Mouse (Mus musculus): ENCODE data around the gene Ciita. TPM values are rescaled to one million over a fixed set of nuclear protein-coding genes. Genes with fewer than 3 reads are reported as not detected.

Gene Ciita
- polyA plus RNA-seq, 1 experiment from 2014 or later, result 0.49 TPM

DNA sequence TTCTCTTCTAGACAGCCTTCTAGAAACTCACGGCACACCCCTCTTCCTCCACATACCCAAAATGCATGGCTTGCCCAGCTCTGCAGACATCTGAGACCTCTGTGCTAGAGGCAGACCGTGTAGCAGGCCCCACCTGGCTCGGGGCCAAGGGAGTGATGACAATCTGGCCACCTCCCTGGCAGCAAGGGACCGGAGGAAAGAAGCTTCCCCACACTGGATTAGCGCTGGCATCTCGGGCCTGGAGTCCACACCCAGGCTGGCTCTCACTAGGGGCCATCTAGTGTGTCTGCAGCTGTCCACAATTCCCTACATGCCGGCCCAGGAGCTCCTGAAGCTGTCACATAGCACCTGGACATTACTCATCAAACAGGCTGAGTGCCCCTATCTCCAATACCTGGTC is 54.7 kb downstream of the Ciita start:
- Histone ChIP-seq H3K9ac (ENCODE audit: low read length) (no peak overlapping the region), H3K4me2 (ENCODE audit: low read depth, low read length) (no peak overlapping the region), H3K36me3 (ENCODE audit: control insufficient read depth, insufficient read depth, low read length) (0 out of 2 replicates have a peak, but pooled peaks cover 4% of the 10 kb centered on the region), H3K27me3 (ENCODE audit: control insufficient read depth, insufficient read depth, low read length) (no peaks in the 10 kb centered on the region), H3K9me3 (replicated peaks; ENCODE audit: control insufficient read depth, low read length) (no peaks in the 10 kb centered on the region), H3K4me3 (replicated peaks; ENCODE audit: low read length) (no peak overlapping the region), H3K4me1 (ENCODE audit: control insufficient read depth, insufficient read depth, low read length) (peaks cover 7% of the 10 kb centered on the region; the same call in 1 of the 2 replicates), H3K27ac (ENCODE audit: low read length) (no peak overlapping the region)
- no peak for ATAC-seq (ENCODE audit: insufficient read depth, low FRiP score)
- WGBS, result 69% methylated on average over 7 of the region's 7 CpGs

DNA sequence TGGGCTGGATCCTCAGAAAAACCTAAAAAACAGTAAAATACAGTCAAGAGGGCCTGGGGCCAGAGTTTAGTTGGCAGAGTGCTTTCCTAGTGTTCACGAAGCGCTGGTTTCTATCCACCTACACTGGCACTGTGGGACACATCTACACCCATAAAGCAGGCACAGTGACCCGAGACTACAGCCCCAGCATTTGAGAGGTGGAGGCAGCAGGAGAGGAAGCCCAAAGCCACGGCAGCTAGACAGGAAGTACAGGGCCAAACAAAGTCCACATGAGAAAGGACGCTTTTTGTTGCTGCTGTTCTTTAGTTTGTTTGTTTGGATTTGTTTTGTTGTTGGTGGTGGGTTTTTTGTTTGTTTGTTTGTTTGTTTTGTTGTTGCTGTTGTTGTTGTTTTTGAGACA is 56.5 kb downstream of the Ciita start:
- Histone ChIP-seq H3K4me3 (replicated peaks; ENCODE audit: low read length) (no peak overlapping the region), H3K4me1 (ENCODE audit: control insufficient read depth, insufficient read depth, low read length) (peaks cover 24% of the 10 kb centered on the region), H3K27me3 (ENCODE audit: control insufficient read depth, insufficient read depth, low read length) (no peaks in the 10 kb centered on the region), H3K36me3 (ENCODE audit: control insufficient read depth, insufficient read depth, low read length) (no peaks in the 10 kb centered on the region), H3K27ac (ENCODE audit: low read length) (no peak overlapping the region), H3K4me2 (ENCODE audit: low read depth, low read length) (no peak overlapping the region), H3K9ac (ENCODE audit: low read length) (no peak overlapping the region), H3K9me3 (replicated peaks; ENCODE audit: control insufficient read depth, low read length) (no peaks in the 10 kb centered on the region)
- no peak for ATAC-seq (ENCODE audit: insufficient read depth, low FRiP score)
- WGBS, result 71% methylated on average over 5 of the region's 5 CpGs

DNA sequence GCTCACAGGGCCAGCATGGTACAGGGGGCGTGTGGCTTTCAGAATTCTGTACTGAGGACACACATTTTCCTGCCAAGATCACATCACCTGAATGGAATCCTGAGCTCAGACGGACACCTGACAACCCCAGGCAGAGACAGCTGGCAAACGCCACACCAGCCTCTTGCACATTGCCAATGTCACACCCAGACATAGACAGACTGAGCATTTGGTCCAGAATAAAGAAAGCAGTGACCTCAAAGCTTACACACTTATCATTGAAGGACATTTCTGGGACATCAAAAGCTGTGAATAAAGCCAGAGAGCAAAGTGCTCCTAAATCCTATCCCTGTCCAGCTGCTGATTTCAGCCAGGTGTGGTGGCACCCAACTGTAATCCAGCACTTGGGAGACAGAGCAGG is 57.1 kb downstream of the Ciita start:
- H3K27ac ChIP-seq (ENCODE audit: low read length), result no peak overlapping the region
- H3K4me2 ChIP-seq (ENCODE audit: low read depth, low read length), result no peak overlapping the region
- no peaks in the 10 kb centered on the region for H3K9me3 ChIP-seq (replicated peaks; ENCODE audit: control insufficient read depth, low read length)
- ATAC-seq (ENCODE audit: insufficient read depth, low FRiP score), result no peak
- H3K4me3 ChIP-seq (replicated peaks; ENCODE audit: low read length), result no peak overlapping the region
- H3K4me1 ChIP-seq (ENCODE audit: control insufficient read depth, insufficient read depth, low read length), result peaks cover 27% of the 10 kb centered on the region
- no peaks in the 10 kb centered on the region for H3K27me3 ChIP-seq (ENCODE audit: control insufficient read depth, insufficient read depth, low read length)
- H3K36me3 ChIP-seq (ENCODE audit: control insufficient read depth, insufficient read depth, low read length), result no peaks in the 10 kb centered on the region
- 74% methylated on average over 3 of the region's 3 CpGs for WGBS
- H3K9ac ChIP-seq (ENCODE audit: low read length), result no peak overlapping the region

DNA sequence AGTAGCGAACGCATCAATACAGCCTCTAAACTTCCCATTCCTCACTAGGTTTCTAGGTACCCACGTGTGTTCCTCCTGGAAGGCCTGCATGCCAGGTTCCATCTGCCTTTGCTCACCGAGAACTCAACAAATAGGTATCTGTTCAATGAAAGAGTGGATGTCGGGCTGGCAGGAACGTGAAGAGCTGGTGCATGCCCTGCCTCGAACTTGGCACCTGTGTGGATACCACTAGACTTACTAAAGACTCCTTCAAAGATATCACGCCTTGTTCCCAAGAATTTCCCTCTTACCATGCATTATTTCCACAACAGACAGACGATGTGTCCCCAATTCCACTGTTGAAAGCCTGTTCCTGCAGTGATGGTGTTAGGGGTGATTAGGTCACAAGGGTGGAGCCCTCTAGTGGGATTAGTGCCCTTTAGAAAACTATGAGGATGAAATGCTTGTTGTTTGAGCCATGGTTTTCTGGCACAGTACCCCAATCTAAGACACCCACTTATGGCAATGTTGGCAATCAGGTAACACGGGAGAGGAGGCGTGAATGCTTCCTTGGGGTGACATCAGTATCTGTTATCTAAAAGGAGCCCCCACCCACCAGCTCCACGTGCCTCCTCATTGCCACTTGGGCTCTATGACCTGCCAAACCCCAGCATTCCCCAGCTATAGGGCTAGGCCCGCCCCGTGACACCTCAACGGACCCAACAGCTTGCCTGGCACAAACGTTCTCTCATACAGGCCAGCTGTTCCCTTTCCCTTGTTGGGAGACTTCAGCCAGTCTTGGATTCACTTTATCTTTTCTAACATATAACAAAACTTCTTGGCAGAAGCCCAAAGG is 61.1 kb downstream of the Ciita start:
- no peak for ATAC-seq (ENCODE audit: insufficient read depth, low FRiP score)
- 57% methylated on average over 16 of the region's 16 CpGs for WGBS
- Histone ChIP-seq H3K27me3 (ENCODE audit: control insufficient read depth, insufficient read depth, low read length) (no peaks in the 10 kb centered on the region), H3K9ac (ENCODE audit: low read length) (peak overlapping the region; percentile 89), H3K9me3 (replicated peaks; ENCODE audit: control insufficient read depth, low read length) (no peaks in the 10 kb centered on the region), H3K27ac (ENCODE audit: low read length) (peak overlapping the region; percentile 84), H3K4me1 (ENCODE audit: control insufficient read depth, insufficient read depth, low read length) (peaks cover 33% of the 10 kb centered on the region), H3K4me3 (replicated peaks; ENCODE audit: low read length) (peak overlapping the region; percentile 74), H3K4me2 (ENCODE audit: low read depth, low read length) (peak overlapping the region; percentile 77), H3K36me3 (ENCODE audit: control insufficient read depth, insufficient read depth, low read length) (no peaks in the 10 kb centered on the region)

DNA sequence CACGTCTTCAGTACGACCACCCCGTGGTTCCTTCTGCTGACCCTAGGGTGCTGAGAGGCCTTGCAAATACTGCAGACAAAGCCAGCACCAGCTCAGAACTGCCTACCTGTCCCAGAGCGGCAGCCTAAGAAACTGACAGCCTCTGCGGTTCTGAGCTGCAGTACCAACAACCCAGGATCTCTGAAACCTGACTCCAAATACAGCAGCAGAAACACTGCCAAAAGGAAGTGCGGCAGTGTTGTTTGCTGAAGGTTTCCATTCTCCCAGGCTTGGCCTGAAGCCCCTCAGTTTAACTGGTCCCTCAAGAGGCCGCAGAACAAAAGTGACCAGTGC is 61.7 kb downstream of the Ciita start:
- peaks cover 39% of the 10 kb centered on the region for H3K4me1 ChIP-seq (ENCODE audit: control insufficient read depth, insufficient read depth, low read length)
- WGBS, result 15% methylated on average over 7 of the region's 7 CpGs
- no peaks in the 10 kb centered on the region for H3K27me3 ChIP-seq (ENCODE audit: control insufficient read depth, insufficient read depth, low read length)
- H3K9ac ChIP-seq (ENCODE audit: low read length), result peak overlapping the region; percentile 89
- peak overlapping the region; percentile 84 for H3K27ac ChIP-seq (ENCODE audit: low read length)
- ATAC-seq (ENCODE audit: insufficient read depth, low FRiP score), result no peak
- H3K4me2 ChIP-seq (ENCODE audit: low read depth, low read length), result peak overlapping the region; percentile 77
- no peaks in the 10 kb centered on the region for H3K36me3 ChIP-seq (ENCODE audit: control insufficient read depth, insufficient read depth, low read length)
- no peaks in the 10 kb centered on the region for H3K9me3 ChIP-seq (replicated peaks; ENCODE audit: control insufficient read depth, low read length)
- peak overlapping the region; percentile 74 for H3K4me3 ChIP-seq (replicated peaks; ENCODE audit: low read length)

DNA sequence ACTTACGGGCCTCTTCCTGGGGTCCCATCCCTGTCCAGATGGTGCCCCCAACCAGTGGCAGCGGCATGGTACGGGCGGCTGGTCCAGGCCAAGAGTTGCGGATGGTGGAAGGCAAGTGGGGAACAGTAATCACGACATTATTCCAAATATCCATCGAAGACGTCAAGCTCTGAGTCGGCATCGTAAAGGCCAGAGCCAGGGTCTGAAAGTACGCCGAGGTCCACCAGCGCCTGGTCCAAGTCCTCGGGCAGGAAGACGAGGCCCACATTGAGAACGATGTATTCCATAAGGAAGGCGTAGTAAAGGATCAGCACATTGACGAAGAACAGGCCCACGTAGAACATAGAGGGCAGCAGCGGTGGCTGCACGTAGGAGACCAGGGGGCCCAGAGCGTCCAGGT is 62.4 kb downstream of the Ciita start:
- H3K4me1 ChIP-seq (ENCODE audit: control insufficient read depth, insufficient read depth, low read length), result peaks cover 44% of the 10 kb centered on the region
- peak overlapping the region; percentile 84 for H3K27ac ChIP-seq (ENCODE audit: low read length)
- H3K27me3 ChIP-seq (ENCODE audit: control insufficient read depth, insufficient read depth, low read length), result no peaks in the 10 kb centered on the region
- H3K9me3 ChIP-seq (replicated peaks; ENCODE audit: control insufficient read depth, low read length), result no peaks in the 10 kb centered on the region
- peak overlapping the region; percentile 74 for H3K4me3 ChIP-seq (replicated peaks; ENCODE audit: low read length)
- ATAC-seq (ENCODE audit: insufficient read depth, low FRiP score), result 0 out of 2 replicates have a peak, but pooled peaks have one; percentile 1
- H3K9ac ChIP-seq (ENCODE audit: low read length), result peak overlapping the region; percentile 89
- 3% methylated on average over 22 of the region's 22 CpGs for WGBS
- peak overlapping the region; percentile 77 for H3K4me2 ChIP-seq (ENCODE audit: low read depth, low read length)
- H3K36me3 ChIP-seq (ENCODE audit: control insufficient read depth, insufficient read depth, low read length), result no peaks in the 10 kb centered on the region

DNA sequence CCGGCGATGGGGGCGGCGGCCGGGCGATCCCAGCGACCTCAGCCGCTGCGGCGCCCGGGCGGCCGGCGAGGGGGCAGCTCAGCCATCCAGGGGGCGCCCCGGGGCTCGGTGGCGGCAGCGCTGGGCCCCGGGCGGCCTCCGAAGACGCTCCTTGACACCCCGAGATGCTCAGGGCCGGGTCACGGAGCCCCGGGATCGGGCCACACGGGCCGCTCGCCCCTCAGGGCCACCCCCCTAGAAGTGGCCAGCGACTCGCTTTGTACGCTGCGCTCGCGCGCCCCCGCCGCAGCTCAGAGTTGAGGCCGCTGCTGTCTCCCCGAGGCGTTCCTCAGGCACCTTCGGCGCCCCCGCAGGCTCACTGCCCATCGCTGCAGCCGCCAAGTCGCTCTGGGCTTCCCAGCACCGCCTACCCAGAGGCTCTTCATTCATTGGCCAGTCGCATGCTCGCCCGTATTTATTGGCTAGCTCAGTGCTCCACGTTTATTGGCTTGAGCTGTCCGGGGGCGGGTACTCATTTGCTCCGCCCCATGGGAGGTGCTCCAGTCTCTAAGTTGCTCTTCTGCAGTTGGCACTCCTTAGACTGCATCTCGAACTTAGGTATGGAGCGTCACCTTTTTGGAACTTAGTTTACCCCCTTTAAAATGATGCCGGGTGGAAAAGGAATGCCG is 63.0 kb downstream of the Ciita start, which contains the start of gene Dexi:
Dexi (minus strand) TSS at position 357 of the 668 bp plus-strand sequence.
- H3K4me3 ChIP-seq (replicated peaks; ENCODE audit: low read length), result peak within 1 kb of the TSS; percentile 74
- peak within 1 kb of the TSS; percentile 89 for H3K9ac ChIP-seq (ENCODE audit: low read length)
- ATAC-seq (ENCODE audit: insufficient read depth, low FRiP score), result peak; percentile 95
- no peaks in the 10 kb centered on the region for H3K36me3 ChIP-seq (ENCODE audit: control insufficient read depth, insufficient read depth, low read length)
- under 1% methylated on average over 44 of the region's 61 CpGs for WGBS
- no peaks in the 10 kb centered on the region for H3K27me3 ChIP-seq (ENCODE audit: control insufficient read depth, insufficient read depth, low read length)
- H3K4me2 ChIP-seq (ENCODE audit: low read depth, low read length), result peak within 1 kb of the TSS; percentile 77
- H3K27ac ChIP-seq (ENCODE audit: low read length), result peak within 1 kb of the TSS; percentile 84
- peaks cover 44% of the 10 kb centered on the region for H3K4me1 ChIP-seq (ENCODE audit: control insufficient read depth, insufficient read depth, low read length)
- H3K9me3 ChIP-seq (replicated peaks; ENCODE audit: control insufficient read depth, low read length), result no peaks in the 10 kb centered on the region

DNA sequence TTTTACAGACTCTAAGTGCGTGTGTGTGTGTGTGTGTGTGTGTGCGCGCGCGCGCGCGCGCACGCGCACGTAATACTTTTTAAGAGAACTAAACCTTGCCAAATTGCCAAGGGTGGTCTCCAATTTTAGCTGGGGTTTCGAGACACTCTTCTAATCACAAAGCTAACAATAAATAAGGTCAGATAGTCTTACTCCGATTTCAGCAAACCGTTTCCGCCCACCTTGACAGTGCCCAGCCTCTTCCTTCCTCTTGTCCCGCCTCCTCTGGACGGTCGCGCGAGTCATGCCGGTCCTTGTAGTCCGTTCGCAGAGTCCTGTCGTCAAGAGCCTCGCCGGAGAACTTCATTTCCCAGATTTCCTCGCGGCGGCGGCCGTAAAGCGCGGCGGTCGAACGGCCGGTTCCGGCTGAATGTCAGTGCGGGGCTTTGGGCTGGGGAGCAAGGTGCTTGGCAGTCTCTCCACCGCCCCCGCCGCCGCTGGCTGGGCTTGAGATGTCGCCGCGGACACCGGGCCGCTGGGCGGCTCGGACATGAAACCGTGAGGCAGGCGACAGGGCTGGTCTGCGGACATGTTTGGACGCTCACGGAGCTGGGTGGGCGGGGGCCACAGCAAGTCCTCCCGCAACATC is 65.2 kb downstream of the Ciita start, which contains the start of gene Clec16a:
Clec16a (plus strand) TSS at position 345 of the 628 bp plus-strand sequence.
- peak within 1 kb of the TSS; percentile 54; the same call in 1 of the 2 replicates for H3K27ac ChIP-seq (ENCODE audit: low read length)
- peak; percentile 88 for ATAC-seq (ENCODE audit: insufficient read depth, low FRiP score)
- under 1% methylated on average over 58 of the region's 58 CpGs for WGBS

DNA sequence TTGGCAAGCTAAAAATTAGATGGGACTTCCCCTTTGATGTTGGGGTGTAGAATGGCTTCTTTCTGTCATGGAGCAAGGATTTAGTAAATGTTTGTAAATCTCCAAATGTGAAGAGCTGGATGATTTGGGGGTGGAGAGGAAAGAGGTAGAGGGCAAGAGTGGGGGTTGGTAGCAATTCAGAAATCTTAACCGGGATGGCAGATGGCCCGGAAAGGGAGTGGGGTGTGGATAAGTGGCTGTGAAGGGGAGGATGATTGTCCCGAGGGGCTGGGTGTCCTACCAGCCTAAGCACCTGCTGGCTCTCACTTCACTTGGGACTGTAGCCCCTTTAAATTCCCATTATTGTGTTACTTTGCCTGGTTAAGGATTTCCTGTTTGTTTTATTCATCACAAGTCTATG is 67.0 kb downstream of the Ciita start:
- Histone ChIP-seq H3K9ac (ENCODE audit: low read length) (no peak overlapping the region), H3K4me2 (ENCODE audit: low read depth, low read length) (peak overlapping the region; percentile 63; the same call in 1 of the 2 replicates), H3K27me3 (ENCODE audit: control insufficient read depth, insufficient read depth, low read length) (no peaks in the 10 kb centered on the region), H3K4me1 (ENCODE audit: control insufficient read depth, insufficient read depth, low read length) (peaks cover 20% of the 10 kb centered on the region), H3K4me3 (replicated peaks; ENCODE audit: low read length) (no peak overlapping the region), H3K9me3 (replicated peaks; ENCODE audit: control insufficient read depth, low read length) (no peaks in the 10 kb centered on the region), H3K27ac (ENCODE audit: low read length) (no peak overlapping the region), H3K36me3 (ENCODE audit: control insufficient read depth, insufficient read depth, low read length) (no peaks in the 10 kb centered on the region)
- WGBS, result 55% methylated on average over 3 of the region's 3 CpGs
- no peak for ATAC-seq (ENCODE audit: insufficient read depth, low FRiP score)

More for the DNA sequence above, 65.2 kb downstream of the Ciita start, which contains the start of gene Clec16a:
- Histone ChIP-seq H3K4me1 (ENCODE audit: control insufficient read depth, insufficient read depth, low read length) (peaks cover 31% of the 10 kb centered on the region), H3K4me3 (replicated peaks; ENCODE audit: low read length) (peak within 1 kb of the TSS; percentile 88), H3K36me3 (ENCODE audit: control insufficient read depth, insufficient read depth, low read length) (no peaks in the 10 kb centered on the region), H3K9me3 (replicated peaks; ENCODE audit: control insufficient read depth, low read length) (no peaks in the 10 kb centered on the region), H3K4me2 (ENCODE audit: low read depth, low read length) (peak within 1 kb of the TSS; percentile 63), H3K9ac (ENCODE audit: low read length) (peak within 1 kb of the TSS; percentile 87), H3K27me3 (ENCODE audit: control insufficient read depth, insufficient read depth, low read length) (no peaks in the 10 kb centered on the region)
